Mouse (Mus musculus): Measurements from ENCODE around the gene Ccdc148. TPM values are rescaled to one million over a fixed set of nuclear protein-coding genes. Genes with fewer than 3 reads are reported as not detected.

Ccdc148 gene
- total and polyA plus RNA-seq, 3 experiments: not detected

GRCm38 (mm10) chr2:58773833-58774232, 386.6 kb downstream of the Ccdc148 start:
- TF ChIP-seq E2F4 (IDR thresholded peaks at IDR 0.05; ENCODE audit: borderline replicate concordance, low read depth, low read length) (no peak), ELF1 (IDR thresholded peaks at IDR 0.05; ENCODE audit: low read depth, low read length) (no peak), POLR2AphosphoS5 (IDR thresholded peaks at IDR 0.05; ENCODE audit: borderline replicate concordance, low read depth, low read length) (no peak), ZMIZ1 (IDR thresholded peaks at IDR 0.05; ENCODE audit: low read depth, low read length) (no peak), EP300 (IDR thresholded peaks at IDR 0.05; ENCODE audit: low read depth in 1 of 2, low read length in 2 of 2) (no peak), USF2 (IDR thresholded peaks at IDR 0.05; ENCODE audit: borderline replicate concordance in 1 of 2, insufficient read depth in 1 of 2, low read depth in 1 of 2, low read length in 2 of 2) (no peak)
- DNase-seq (ENCODE audit: low read depth, low spot score): no peak
- no peaks in the 10 kb centered on the region for H3K27me3 ChIP-seq (ENCODE audit: control insufficient read depth in 1 of 2, insufficient read depth in 2 of 2, low read length in 2 of 2)
- H3K79me2 ChIP-seq (ENCODE audit: control insufficient read depth, insufficient read depth, low read length, poor library complexity): no peaks in the 10 kb centered on the region
- H3K9me3 ChIP-seq (replicated peaks; ENCODE audit: insufficient read depth, low read length): no peaks in the 10 kb centered on the region
- no peaks in the 10 kb centered on the region for H3K4me1 ChIP-seq (ENCODE audit: control insufficient read depth in 1 of 2, insufficient read depth in 2 of 2, low read length in 2 of 2)
- H3K36me3 ChIP-seq (ENCODE audit: control insufficient read depth in 1 of 2, insufficient read depth in 2 of 2, low read length in 2 of 2): no peaks in the 10 kb centered on the region
- H3K27ac ChIP-seq (ENCODE audit: control insufficient read depth, low read depth, low read length): no peak overlapping the region
- no peak overlapping the region for H3K4me3 ChIP-seq (ENCODE audit: control insufficient read depth in 1 of 2, insufficient read depth in 1 of 2, low read depth in 2 of 2, low read length in 2 of 2)
- H3K9ac ChIP-seq (ENCODE audit: control insufficient read depth, low read depth, low read length, poor library complexity, severe bottlenecking): no peak overlapping the region

Other genes with a start within 250 kb of the Ccdc148 start
- not detected in 2 replicates for gene Pkp4, start 167 bp upstream of the Ccdc148 start, total RNA-seq (2012; rRNA removed)
- gene Pkp4, start 167 bp upstream of the Ccdc148 start, polyA plus RNA-seq (2012; ENCODE audit: insufficient read depth in 1 of 2, insufficient read length in 2 of 2, low read depth in 1 of 2, low replicate concordance in 2 of 2, missing spikeins in 1 of 2): not detected

Data from MEL (cell line).